Mouse (Mus musculus) liver, embryonic 12.5 days (tissue): ENCODE results near the gene Epha8. TPM values are rescaled to one million over a fixed set of nuclear protein-coding genes. Genes with fewer than 3 reads are reported as not detected.

Source experiments
- ATAC-seq: fragments of 200-750 bp; cut with Nextera tagmentation; 2 replicates; pipeline ENCODE4 v1.8.0; 2017; ENCODE audit warnings: moderate number of reproducible peaks, mild to moderate bottlenecking, moderate library complexity
- H3K27ac ChIP-seq: fragments of 300-500 bp; sonication (generic); 2 replicates; pipeline ENCODE4 v1.5.1; 2016; ENCODE audit warnings: mild to moderate bottlenecking
- H3K27me3 ChIP-seq: fragments of 300-500 bp; sonication (generic); replicated peaks from 2 replicates; pipeline ENCODE4 v1.6.1; 2016; ENCODE audit warnings: mild to moderate bottlenecking, moderate library complexity
- H3K36me3 ChIP-seq: fragments of 300-500 bp; sonication (generic); 2 replicates; pipeline ENCODE4 v1.6.1; 2016; ENCODE audit warnings: mild to moderate bottlenecking, moderate library complexity
- H3K4me1 ChIP-seq: fragments of 300-500 bp; sonication (generic); 2 replicates; pipeline ENCODE4 v1.6.1; 2016
- H3K4me2 ChIP-seq: fragments of 300-500 bp; sonication (generic); 2 replicates; pipeline ENCODE4 v1.6.1; 2016; ENCODE audit warnings: mild to moderate bottlenecking, moderate library complexity
- H3K4me3 ChIP-seq: fragments of 300-500 bp; sonication (generic); 2 replicates; pipeline ENCODE4 v1.5.1; 2016; ENCODE audit warnings: mild to moderate bottlenecking, moderate library complexity
- H3K9ac ChIP-seq: fragments of 300-500 bp; sonication (generic); 2 replicates; pipeline ENCODE4 v1.6.1; 2016; ENCODE audit warnings: mild to moderate bottlenecking, moderate library complexity
- H3K9me3 ChIP-seq: fragments of 300-500 bp; sonication (generic); replicated peaks from 2 replicates; pipeline ENCODE4 v1.6.1; 2016; ENCODE audit warnings: mild to moderate bottlenecking, moderate library complexity
- WGBS: fragments of 180-500 bp; shearing (Covaris S2); methylation state at CpG from one replicate; pipeline ENCODE4 v1.1.7; 2016; ENCODE audit not compliant: insufficient replicate concordance; 5-methylcytosine and 5-hydroxymethylcytosine counted together
- polyA plus RNA-seq: library from polyadenylated mRNA; unstranded; fragments of >200 nt; fragmentation: Nextera tagmentation; extraction: Ambion mirVana; gene quantifications from 2 replicates; pipeline ENCODE4 v1.2.1, GENCODE M21; 2016

Gene Epha8
- polyA plus RNA-seq, 1 experiment from 2014 or later: 0.11 TPM

DNA sequence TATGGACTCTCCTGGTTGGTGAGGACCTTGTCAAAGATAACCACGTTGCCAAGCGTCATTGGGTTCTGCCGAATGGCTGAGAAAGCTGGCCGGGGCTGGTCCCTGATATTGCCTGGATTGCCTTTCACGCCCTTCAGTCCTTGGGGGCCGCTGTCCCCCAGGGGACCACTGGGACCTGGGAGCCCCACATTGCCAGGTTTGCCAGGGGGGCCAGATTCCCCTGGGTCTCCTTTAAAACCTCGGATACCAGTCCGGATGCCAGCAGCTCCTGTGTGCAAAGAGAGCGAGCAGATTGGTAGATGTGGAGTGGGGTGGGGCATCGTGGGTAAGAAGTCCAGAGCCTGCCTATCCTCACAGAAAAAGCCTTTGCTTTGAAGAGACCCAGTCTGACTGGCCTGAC lies 60.2 kb downstream of the Epha8 start:
- 28% methylated on average over 10 of the region's 10 CpGs for WGBS
- Histone ChIP-seq H3K4me1 (no peaks in the 10 kb centered on the region), H3K36me3 (no peaks in the 10 kb centered on the region), H3K27me3 (peaks cover 57% of the 10 kb centered on the region), H3K9me3 (no peaks in the 10 kb centered on the region), H3K27ac (no peak overlapping the region), H3K9ac (no peak overlapping the region), H3K4me2 (no peak overlapping the region), H3K4me3 (no peak overlapping the region)
- ATAC-seq: no peak

DNA sequence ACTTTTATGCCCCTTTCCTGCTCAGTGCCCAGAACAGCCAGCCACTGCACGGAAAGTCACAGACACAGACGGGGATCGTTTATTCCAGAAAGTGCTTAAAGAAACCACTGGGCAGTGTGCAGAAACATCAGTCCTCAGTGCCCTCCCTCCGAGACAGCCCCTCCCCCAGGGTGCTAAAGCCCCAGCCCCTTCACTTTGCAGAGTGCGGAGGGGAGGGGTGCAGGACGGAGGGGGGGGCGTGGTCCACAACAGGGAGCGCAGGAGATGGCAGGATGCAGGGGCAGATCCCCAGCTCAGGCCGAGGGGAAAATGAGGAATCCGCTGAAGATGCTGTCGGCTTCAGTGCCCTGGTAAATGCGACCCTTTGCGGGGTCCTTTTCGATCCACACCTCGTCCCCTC lies 60.8 kb downstream of the Epha8 start:
- H3K4me3 ChIP-seq: no peak overlapping the region
- no peak for ATAC-seq
- H3K4me1 ChIP-seq: no peaks in the 10 kb centered on the region
- no peak overlapping the region for H3K9ac ChIP-seq
- 11% methylated on average over 14 of the region's 15 CpGs for WGBS
- H3K27me3 ChIP-seq: peaks cover 62% of the 10 kb centered on the region
- no peak overlapping the region for H3K27ac ChIP-seq
- H3K36me3 ChIP-seq: no peaks in the 10 kb centered on the region
- H3K9me3 ChIP-seq: no peaks in the 10 kb centered on the region
- no peak overlapping the region for H3K4me2 ChIP-seq

DNA sequence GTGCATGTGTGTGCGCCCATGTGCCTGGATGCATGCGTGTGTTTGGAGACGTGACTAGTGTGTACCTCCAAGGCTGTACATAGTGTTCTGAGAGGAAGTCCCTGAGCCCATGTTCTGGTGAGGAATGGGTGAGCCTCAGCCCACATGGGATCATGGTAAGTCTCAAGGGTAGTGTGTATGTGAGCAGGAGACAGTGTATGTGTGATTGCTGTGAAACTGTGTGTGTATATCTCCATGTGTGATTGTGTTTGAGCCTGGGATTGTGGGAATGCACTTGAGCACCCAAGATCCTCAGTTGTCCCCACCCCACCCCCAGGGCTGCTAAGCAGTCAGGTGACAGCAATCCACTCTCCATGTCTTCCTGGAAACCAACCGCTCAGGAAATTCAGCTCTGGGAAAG lies 61.8 kb downstream of the Epha8 start:
- Histone ChIP-seq H3K9me3 (no peaks in the 10 kb centered on the region), H3K27me3 (peaks cover 70% of the 10 kb centered on the region), H3K27ac (no peak overlapping the region), H3K36me3 (no peaks in the 10 kb centered on the region), H3K4me3 (no peak overlapping the region), H3K4me2 (no peak overlapping the region), H3K9ac (no peak overlapping the region), H3K4me1 (no peaks in the 10 kb centered on the region)
- 53% methylated on average over 4 of the region's 4 CpGs for WGBS
- ATAC-seq: no peak

DNA sequence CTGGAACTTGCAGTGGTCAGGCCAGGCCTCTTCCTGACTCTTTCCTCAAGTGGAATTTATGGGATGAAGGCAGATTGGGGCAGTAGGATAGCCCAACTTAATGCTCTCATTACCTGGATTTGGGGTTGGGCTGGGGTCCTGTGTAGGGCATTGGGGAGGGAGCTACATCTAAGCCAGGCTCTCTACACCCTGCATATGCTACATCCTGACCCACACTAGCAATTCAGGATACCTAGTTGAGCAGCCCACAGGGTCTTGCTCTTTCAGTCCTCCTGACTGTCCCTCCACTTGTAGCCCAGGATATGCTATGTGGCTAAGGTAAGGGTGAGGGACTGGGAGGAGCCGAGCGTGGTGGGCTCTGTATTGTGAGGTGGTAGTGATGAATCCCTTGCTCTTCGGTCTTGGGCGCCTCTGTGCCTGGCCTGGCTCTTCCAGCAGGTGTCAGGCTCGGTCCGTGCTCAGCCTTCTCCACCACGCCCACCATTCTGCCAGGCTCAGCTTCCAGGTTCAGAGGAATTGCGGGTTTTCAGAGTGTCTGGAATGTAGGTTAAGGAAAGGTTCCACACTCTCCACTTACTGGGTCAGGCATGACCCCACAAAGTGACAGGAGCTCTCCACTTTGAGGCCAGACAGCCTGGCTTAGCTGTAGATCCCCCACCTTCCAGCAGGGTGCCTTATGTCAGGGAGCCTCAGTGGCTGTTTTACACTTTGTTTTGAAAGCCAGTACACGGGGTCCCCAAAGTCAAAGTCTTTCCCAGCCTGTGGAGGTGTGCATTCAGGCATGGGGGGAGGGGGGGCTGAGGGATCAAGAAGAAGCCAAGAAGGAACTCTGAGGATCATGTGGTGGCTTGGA lies 62.7 kb downstream of the Epha8 start:
- Histone ChIP-seq H3K9ac (no peak overlapping the region), H3K4me3 (no peak overlapping the region), H3K9me3 (no peaks in the 10 kb centered on the region), H3K4me1 (no peaks in the 10 kb centered on the region), H3K36me3 (no peaks in the 10 kb centered on the region), H3K27me3 (peaks cover 70% of the 10 kb centered on the region), H3K27ac (no peak overlapping the region), H3K4me2 (no peak overlapping the region)
- 10% methylated on average over 9 of the region's 9 CpGs for WGBS
- ATAC-seq: no peak

DNA sequence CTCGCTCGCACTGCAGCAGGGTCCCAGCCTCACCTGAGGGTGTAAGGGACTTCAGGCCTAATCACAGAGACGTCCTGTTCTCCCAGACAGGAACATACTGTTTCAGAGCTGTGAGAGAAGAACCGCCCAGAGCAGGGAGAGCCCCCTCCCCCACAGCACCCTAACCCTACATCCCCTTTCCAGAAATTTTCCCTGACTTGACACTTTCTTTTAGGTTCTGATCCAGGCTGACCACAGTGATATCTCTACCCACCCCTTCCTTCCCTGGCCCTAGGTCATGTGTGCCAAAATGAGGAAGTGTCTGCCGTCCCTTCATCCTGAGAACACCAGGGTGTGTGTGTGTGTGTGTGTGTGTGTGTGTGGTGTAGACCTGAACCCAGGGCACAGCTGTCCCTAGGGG lies 63.8 kb downstream of the Epha8 start, which contains the start of gene C1qc:
Gene C1qc (minus strand): TSS at position 255 of the 400 bp plus-strand sequence.
- WGBS: 26% methylated on average over 5 of the region's 5 CpGs
- ATAC-seq: no peak
- H3K4me3 ChIP-seq: no peak within 1 kb of the TSS

DNA sequence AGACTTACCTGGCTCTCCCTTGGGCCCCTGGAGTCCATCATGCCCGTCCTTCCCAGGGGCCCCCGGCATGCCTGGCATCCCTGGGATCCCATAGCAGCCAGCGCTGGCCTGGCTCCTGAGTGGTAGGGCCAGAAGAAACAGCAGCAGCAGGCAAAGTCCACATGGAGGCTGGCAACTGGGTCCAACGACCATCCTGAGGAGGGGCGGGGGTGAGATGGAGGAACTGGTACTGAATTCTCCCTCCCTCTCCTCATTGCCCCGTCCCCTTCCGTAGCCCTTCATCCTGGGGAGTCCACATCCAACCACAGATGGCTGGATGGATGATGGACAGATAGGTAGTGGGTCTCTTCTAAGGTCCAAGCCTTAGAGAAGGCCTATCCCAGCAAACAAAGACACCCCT lies 64.2 kb downstream of the Epha8 start:
- no peak for ATAC-seq
- H3K4me1 ChIP-seq: no peaks in the 10 kb centered on the region
- H3K27me3 ChIP-seq: peaks cover 55% of the 10 kb centered on the region
- no peaks in the 10 kb centered on the region for H3K9me3 ChIP-seq
- 36% methylated on average over 7 of the region's 7 CpGs for WGBS
- no peak overlapping the region for H3K4me3 ChIP-seq
- H3K4me2 ChIP-seq: no peak overlapping the region
- H3K9ac ChIP-seq: no peak overlapping the region
- H3K36me3 ChIP-seq: no peaks in the 10 kb centered on the region
- no peak overlapping the region for H3K27ac ChIP-seq

More for the DNA sequence above, 63.8 kb downstream of the Epha8 start, which contains the start of gene C1qc:
- no peaks in the 10 kb centered on the region for H3K36me3 ChIP-seq
- no peak within 1 kb of the TSS for H3K9ac ChIP-seq
- no peaks in the 10 kb centered on the region for H3K9me3 ChIP-seq
- H3K4me1 ChIP-seq: no peaks in the 10 kb centered on the region
- H3K4me2 ChIP-seq: no peak within 1 kb of the TSS
- no peak within 1 kb of the TSS for H3K27ac ChIP-seq
- H3K27me3 ChIP-seq: peaks cover 59% of the 10 kb centered on the region

DNA sequence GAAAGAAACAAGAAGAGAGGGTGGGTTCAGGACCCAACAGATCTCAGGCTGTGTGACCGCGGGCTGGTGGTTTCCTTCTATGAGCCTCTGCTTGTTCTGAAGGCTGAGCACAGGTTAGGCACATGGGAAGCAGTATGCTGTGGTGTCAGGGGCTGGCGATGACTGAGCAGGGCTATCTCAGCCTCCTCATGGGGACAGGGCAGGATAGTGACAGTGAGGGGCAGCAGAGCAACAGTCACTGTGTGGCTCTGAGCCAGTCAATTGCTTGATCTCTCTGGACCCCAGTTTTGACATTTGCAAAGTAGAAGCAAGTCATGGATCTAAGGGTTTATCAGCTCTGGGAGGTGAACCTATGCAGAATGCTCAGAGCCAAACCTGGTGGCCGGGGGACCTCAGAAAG lies 65.5 kb downstream of the Epha8 start:
- H3K4me1 ChIP-seq: no peaks in the 10 kb centered on the region
- peaks cover 44% of the 10 kb centered on the region for H3K27me3 ChIP-seq
- H3K36me3 ChIP-seq: no peaks in the 10 kb centered on the region
- no peak for ATAC-seq
- H3K27ac ChIP-seq: no peak overlapping the region
- H3K9me3 ChIP-seq: no peaks in the 10 kb centered on the region
- WGBS: 62% methylated on average over 4 of the region's 4 CpGs
- no peak overlapping the region for H3K9ac ChIP-seq
- H3K4me3 ChIP-seq: no peak overlapping the region
- H3K4me2 ChIP-seq: no peak overlapping the region

DNA sequence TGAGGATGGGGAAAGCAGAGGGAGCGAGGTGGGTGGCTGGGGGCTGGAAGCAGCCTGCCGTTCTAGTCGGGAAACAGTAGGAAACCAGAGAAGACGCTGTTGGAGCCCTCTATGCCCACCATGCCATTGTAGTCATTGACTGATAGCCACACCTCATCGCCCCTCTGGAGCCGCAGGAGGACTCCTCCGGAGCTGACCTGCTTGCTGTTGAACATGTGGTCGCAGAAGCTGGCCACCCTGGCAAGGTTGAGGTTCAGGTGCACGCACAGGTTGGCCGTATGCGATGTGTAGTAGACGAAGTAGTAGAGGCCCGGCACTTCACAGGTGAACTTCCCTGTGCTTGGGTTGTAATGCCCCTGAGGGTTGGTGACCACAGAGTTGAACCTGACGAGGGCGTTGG lies 66.6 kb downstream of the Epha8 start:
- Histone ChIP-seq H3K9ac (no peak overlapping the region), H3K4me3 (no peak overlapping the region), H3K27ac (no peak overlapping the region), H3K27me3 (peaks cover 33% of the 10 kb centered on the region), H3K9me3 (no peaks in the 10 kb centered on the region), H3K36me3 (no peaks in the 10 kb centered on the region), H3K4me1 (no peaks in the 10 kb centered on the region), H3K4me2 (no peak overlapping the region)
- 76% methylated on average over 15 of the region's 15 CpGs for WGBS
- ATAC-seq: no peak

DNA sequence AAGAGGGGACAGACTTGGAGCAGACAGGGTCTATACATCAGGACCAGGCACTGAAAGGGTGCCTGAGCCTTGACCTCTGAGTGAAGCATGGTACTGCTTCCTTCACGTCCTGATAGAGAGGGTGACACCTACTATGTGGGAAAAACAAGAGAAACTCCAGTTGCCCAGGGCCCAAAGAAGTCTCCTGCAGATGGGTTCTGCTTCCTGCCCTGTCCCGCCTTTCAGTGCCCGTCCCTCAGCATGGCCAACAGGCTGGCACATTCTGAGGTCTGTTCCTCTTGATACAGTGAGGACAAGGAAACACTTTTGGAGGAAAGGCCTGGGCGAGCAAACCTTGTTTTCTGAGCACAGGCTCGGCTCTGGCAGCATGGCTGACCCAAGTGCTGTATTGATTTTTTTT lies 68.9 kb downstream of the Epha8 start:
- Histone ChIP-seq H3K4me1 (no peaks in the 10 kb centered on the region), H3K4me3 (no peak overlapping the region), H3K9ac (no peak overlapping the region), H3K27ac (no peak overlapping the region), H3K9me3 (no peaks in the 10 kb centered on the region), H3K36me3 (no peaks in the 10 kb centered on the region), H3K4me2 (no peak overlapping the region), H3K27me3 (peaks cover 22% of the 10 kb centered on the region)
- ATAC-seq: no peak
- 52% methylated on average over 5 of the region's 5 CpGs for WGBS

DNA sequence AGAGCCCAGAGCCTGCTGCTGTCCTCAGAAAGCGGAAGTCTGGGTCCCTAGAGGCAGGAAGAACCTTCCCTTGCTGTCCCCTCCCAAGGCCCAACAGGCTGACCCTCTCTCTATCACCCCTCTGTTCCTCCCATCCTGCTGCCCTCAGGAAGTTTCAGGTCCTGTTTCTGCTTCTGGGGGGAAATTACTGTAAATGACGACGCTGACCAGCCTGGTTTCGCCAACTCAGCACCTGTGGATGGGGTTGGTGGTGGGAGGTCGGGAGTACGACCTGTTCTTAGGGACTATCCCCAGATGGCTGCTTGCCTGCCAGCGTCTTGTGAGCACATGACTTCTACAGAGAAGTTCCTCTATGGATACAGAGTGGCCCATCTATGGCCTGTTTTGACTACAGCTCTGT lies 70.5 kb downstream of the Epha8 start, which contains the start of gene C1qb:
Gene C1qb (minus strand): TSS at position 87 of the 400 bp plus-strand sequence.
- Histone ChIP-seq H3K27me3 (peaks cover 10% of the 10 kb centered on the region; the same call in 1 of the 2 replicates), H3K4me1 (no peaks in the 10 kb centered on the region), H3K9me3 (no peaks in the 10 kb centered on the region), H3K9ac (no peak within 1 kb of the TSS), H3K4me2 (no peak within 1 kb of the TSS), H3K36me3 (no peaks in the 10 kb centered on the region), H3K4me3 (no peak within 1 kb of the TSS), H3K27ac (no peak within 1 kb of the TSS)
- no peak for ATAC-seq
- 30% methylated on average over 7 of the region's 7 CpGs for WGBS
